Comparison of ENCODE assay signal across 9 mouse cellular contexts in the genomic region with DNA sequence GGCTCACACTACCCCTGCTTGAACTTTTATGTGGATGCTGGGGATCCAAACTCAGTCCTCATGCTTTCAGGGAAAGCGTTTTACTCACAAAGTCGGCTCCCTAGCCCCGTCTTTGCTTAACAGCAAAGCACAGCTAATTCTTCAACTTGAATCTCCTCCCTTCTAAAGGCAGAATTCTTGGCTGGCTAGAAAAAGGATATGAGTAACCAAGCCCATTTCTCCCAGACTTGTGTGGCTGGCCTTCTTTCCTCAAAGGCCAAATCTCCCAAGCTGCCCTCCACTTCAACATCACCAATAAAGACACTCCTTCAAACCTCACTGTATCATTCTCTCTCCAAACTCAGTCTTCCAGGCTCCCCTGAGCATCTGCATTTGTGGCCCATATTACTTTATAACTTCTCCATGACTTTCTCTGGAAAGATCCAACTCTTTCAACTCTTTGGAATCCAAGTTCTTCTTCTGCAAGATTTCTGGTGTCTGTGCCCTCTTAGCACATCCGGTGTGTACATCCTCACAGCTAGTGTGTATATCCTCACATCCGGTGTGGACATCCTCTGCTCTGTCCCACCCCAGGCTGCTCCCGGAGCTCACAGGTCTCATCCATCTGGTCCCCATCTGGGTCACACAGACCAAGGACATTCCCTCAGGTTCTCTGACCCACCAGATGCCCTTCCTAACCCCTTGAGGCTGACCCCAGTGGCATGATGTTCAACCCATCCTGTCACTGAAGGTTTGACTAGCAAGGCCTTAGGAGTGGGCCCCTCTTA. TPM values are rescaled to one million over a fixed set of nuclear protein-coding genes. Genes with fewer than 3 reads are reported as not detected.
DNase-seq lines count a peak whose midpoint lies in the region; ATAC-seq and TF ChIP-seq lines count a peak whose summit lies in the region.
"Had no signal": no experiment of that assay in that cellular context is flagged by ENCODE, and none has a peak within 500 bp of the region (broad histone marks: within the 10 kb centered on the region; RNA-seq: fewer than 3 reads in every experiment).

No protein-coding gene starts in this region.

- DNase-seq in heart, adult 11 months = peak; percentile 90
- no peak for DNase-seq in heart, adult 8-10 months (ENCODE audit: low spot score)
- DNase-seq in lung, adult 18-20 months = no peak
- DNase-seq in ovary, postnatal 36 days (ENCODE audit: low spot score) = no peak
- DNase-seq in urinary bladder, adult 18-20 months (ENCODE audit: low spot score in 2 of 2) = no peak

- no peak overlapping the region for H3K4me2 ChIP-seq in lung, embryonic 16.5 days (ENCODE audit: low read depth, low read length)
- no peak overlapping the region for H3K4me2 ChIP-seq in intestine, embryonic 16.5 days (ENCODE audit: low read depth, low read length)
- H3K4me2 ChIP-seq: liver, embryonic 15.5 days had no signal

- peaks cover 32% of the 10 kb centered on the region for H3K4me1 ChIP-seq in lung, embryonic 16.5 days (replicated peaks; ENCODE audit: control insufficient read depth, insufficient read depth, low read length)
- peaks cover 32% of the 10 kb centered on the region for H3K4me1 ChIP-seq in intestine, embryonic 16.5 days (ENCODE audit: control insufficient read depth, insufficient read depth, low read length)
- peaks cover 5% of the 10 kb centered on the region; the same call in 1 of the 2 replicates for H3K4me1 ChIP-seq in small intestine, adult 2 months (ENCODE audit: control insufficient read depth, insufficient read depth, insufficient read length, low read length)

- H3K9ac ChIP-seq in lung, embryonic 16.5 days (ENCODE audit: low read length) = 0 out of 2 replicates have a peak overlapping the region, but pooled peaks have one; percentile 13
- no peak overlapping the region for H3K9ac ChIP-seq in intestine, embryonic 16.5 days (ENCODE audit: low read depth, low read length)
- H3K9ac ChIP-seq: liver, embryonic 15.5 days had no signal

- no peaks in the 10 kb centered on the region for H3K36me3 ChIP-seq in lung, embryonic 16.5 days (ENCODE audit: control insufficient read depth, insufficient read depth, low read length)
- H3K36me3 ChIP-seq in intestine, embryonic 16.5 days (ENCODE audit: control insufficient read depth, insufficient read depth, low read length) = no peaks in the 10 kb centered on the region
- H3K36me3 ChIP-seq in small intestine, adult 2 months (ENCODE audit: control insufficient read depth, insufficient read depth, low read length) = no peaks in the 10 kb centered on the region
- H3K36me3 ChIP-seq: liver, embryonic 15.5 days had no signal

- H3K4me3 ChIP-seq in lung, embryonic 16.5 days (ENCODE audit: low read length) = no peak overlapping the region
- no peak overlapping the region for H3K4me3 ChIP-seq in intestine, embryonic 16.5 days (ENCODE audit: low read length)
- no peak overlapping the region for H3K4me3 ChIP-seq in small intestine, adult 2 months (ENCODE audit: low read depth, low read length)
- H3K4me3 ChIP-seq: liver, embryonic 15.5 days had no signal

- 65% methylated on average over 6 of the region's 6 CpGs for WGBS in lung, embryonic 16.5 days
- WGBS in intestine, embryonic 16.5 days = 73% methylated on average over 6 of the region's 6 CpGs
- WGBS in small intestine, adult 2 months = 79% methylated on average over 6 of the region's 6 CpGs

- no peaks in the 10 kb centered on the region for H3K9me3 ChIP-seq in lung, embryonic 16.5 days (ENCODE audit: control insufficient read depth, low read length)
- H3K9me3 ChIP-seq in intestine, embryonic 16.5 days (ENCODE audit: control insufficient read depth, low read length) = no peaks in the 10 kb centered on the region
- H3K9me3 ChIP-seq: liver, embryonic 15.5 days had no signal

- TF ChIP-seq POLR2A in small intestine, adult 2 months (IDR thresholded peaks at IDR 0.05; ENCODE audit: low read depth, low read length) = no peak

- no peaks in the 10 kb centered on the region for H3K27me3 ChIP-seq in lung, embryonic 16.5 days (ENCODE audit: control insufficient read depth, insufficient read depth, low read depth, low read length)
- no peaks in the 10 kb centered on the region for H3K27me3 ChIP-seq in intestine, embryonic 16.5 days (replicated peaks; ENCODE audit: control insufficient read depth, insufficient read depth, low read length)
- H3K27me3 ChIP-seq in small intestine, adult 2 months (ENCODE audit: control insufficient read depth, insufficient read depth, low read length) = no peaks in the 10 kb centered on the region

- peak overlapping the region; percentile 85 for H3K27ac ChIP-seq in lung, embryonic 16.5 days (ENCODE audit: low read length)
- H3K27ac ChIP-seq in intestine, embryonic 16.5 days (ENCODE audit: low read length) = peak overlapping the region; percentile 51; the same call in 1 of the 2 replicates
- H3K27ac ChIP-seq in small intestine, adult 2 months (ENCODE audit: insufficient read depth, low read depth, low read length) = peak overlapping the region; percentile 48
- H3K27ac ChIP-seq: liver, embryonic 15.5 days had no signal

- no peak for ATAC-seq in lung, embryonic 16.5 days (ENCODE audit: low read depth)
- ATAC-seq in intestine, embryonic 16.5 days = no peak

- TF ChIP-seq CTCF in small intestine, adult 2 months (IDR thresholded peaks at IDR 0.05; ENCODE audit: extremely low read depth, insufficient read length, insufficient replicate concordance, low read depth, low read length) = no peak

RNA-seq across cellular contexts. Expression of a gene that starts 18.3 kb away (rescaled TPM):
- 100 to 1,000 TPM; 344 to 366 (median 354) TPM for total RNA-seq in heart, adult 8-10 months (2022)
- 644 and 678 TPM in 2 replicates for polyA plus RNA-seq in lung, embryonic 16.5 days (2015; fragmentation: Nextera tagmentation; extraction: Ambion mirVana)
- 397 and 409 TPM in 2 replicates for polyA plus RNA-seq in intestine, embryonic 16.5 days (2015; fragmentation: Nextera tagmentation; extraction: Ambion mirVana)
- polyA plus RNA-seq in small intestine, adult 2 months (2012; rRNA removed) = 12.3 and 18.7 TPM in 2 replicates

Comparison
In these comparisons a context has a peak if more than half of its experiments do, and no peak if none do; other contexts are left out.
1. RNA of a gene that starts 18.3 kb away (polyA plus RNA-seq): 644 to 678 TPM in lung, embryonic 16.5 days and 397 to 409 TPM in intestine, embryonic 16.5 days; 12.3 to 18.7 TPM in small intestine, adult 2 months; every median in the first group is over 10 times any median in the second.
2. Peak in every context shown above with its lines, with median percentiles within 50 percentile points of each other: H3K27ac ChIP-seq.